Mouse (Mus musculus) spleen, adult 12 weeks (tissue): Measurements from ENCODE around the gene Thtpa.
A peak's percentile ranks its signal among the peaks of the same experiment; 100 is the strongest.

Experiments
- DNase-seq: peaks from one replicate; pipeline ENCODE4 v3.0.0; 2022; ENCODE audit warnings: low spot score

The Thtpa gene

DNA sequence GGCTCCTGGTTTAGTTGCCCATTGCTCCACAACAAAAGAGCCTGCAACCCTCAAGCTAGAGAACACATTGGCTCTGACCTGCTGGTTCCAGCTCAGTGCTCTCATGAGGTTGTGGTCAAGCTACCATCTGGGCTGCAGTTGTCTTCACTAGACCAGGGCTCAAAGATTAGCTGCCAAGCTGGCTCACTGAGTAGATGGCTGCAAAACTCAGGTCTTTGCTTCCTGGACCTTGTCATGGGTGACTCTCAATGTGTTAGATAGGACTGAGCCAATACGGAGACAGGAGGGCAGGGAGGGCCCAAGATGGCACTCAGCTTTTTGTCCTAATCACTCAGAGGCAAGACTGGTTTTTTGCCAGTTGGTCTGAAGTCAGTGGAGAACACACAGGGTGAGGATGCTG lies 51.7 kb downstream of the Thtpa start:
- no peak for DNase-seq

- DNase-seq: no peak
Observed at GRCm38 (mm10) chr14:55146829-55147401, 52.3 kb downstream of the Thtpa start.

DNA sequence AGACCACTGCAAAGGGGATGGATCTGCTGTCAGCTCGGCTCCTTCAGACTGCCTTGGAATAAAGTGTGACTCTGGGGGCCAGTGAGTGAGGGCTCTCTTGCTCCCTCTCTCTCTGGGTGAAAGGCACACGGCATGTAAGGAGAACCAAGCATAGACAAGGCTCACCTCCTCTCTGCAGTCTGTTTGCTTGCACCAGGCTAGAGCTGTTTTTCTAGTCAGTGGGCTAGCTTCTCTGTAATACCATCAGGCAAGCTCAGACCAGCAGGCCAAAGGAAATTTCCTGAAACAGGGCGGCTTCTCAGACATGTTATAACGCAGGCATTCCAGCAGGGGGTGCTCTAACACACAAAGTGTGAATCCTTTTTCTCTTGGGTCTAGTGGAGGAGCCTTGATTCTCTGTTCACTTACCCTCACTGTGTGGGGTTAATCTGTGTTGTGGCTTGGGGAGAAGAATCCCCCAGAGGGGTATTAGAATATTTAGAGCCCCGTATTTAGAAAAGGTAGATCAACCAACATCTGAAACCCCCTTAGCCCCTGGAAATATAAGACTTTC lies 53.9 kb downstream of the Thtpa start:
- DNase-seq: peak; percentile 36
